Mouse (Mus musculus) urinary bladder, postnatal 10 days (tissue): ENCODE results near the gene Mpnd.

Experiments
- DNase-seq: peaks from one replicate; pipeline ENCODE4 v3.0.0; 2022; ENCODE audit warnings: low spot score

Gene Mpnd

GRCm38 (mm10) chr17:55986030-55986961 lies 19.2 kb upstream of the Mpnd start, which contains the start of gene Fsd1:
Fsd1 (plus strand) TSS chr17:55986509.
- DNase-seq = no peak

GRCm38 (mm10) chr17:55990278-55990898 lies 15.1 kb upstream of the Mpnd start:
- DNase-seq = no peak

- DNase-seq = no peak
Measured at GRCm38 (mm10) chr17:55996007-55996406, 9.5 kb upstream of the Mpnd start.

GRCm38 (mm10) chr17:55999794-56000499 lies 5.6 kb upstream of the Mpnd start:
- no peak for DNase-seq

GRCm38 (mm10) chr17:56003000-56003399 lies 2.5 kb upstream of the Mpnd start:
- DNase-seq = no peak

- no peak for DNase-seq
Measured at GRCm38 (mm10) chr17:56006956-56007355, 1.4 kb downstream of the Mpnd start.

GRCm38 (mm10) chr17:56007444-56008355 lies 2.2 kb downstream of the Mpnd start:
- DNase-seq = no peak

- peak; percentile 66 for DNase-seq
Measured at GRCm38 (mm10) chr17:56008356-56009087, 3.0 kb downstream of the Mpnd start.

- peak; percentile 63 for DNase-seq
Measured at GRCm38 (mm10) chr17:56009088-56009961, 3.8 kb downstream of the Mpnd start.

GRCm38 (mm10) chr17:56009962-56010240 lies 4.4 kb downstream of the Mpnd start:
- DNase-seq = no peak

- no peak for DNase-seq
Measured at GRCm38 (mm10) chr17:56010255-56010654, 4.7 kb downstream of the Mpnd start.

GRCm38 (mm10) chr17:56010681-56011080 lies 5.2 kb downstream of the Mpnd start:
- no peak for DNase-seq

GRCm38 (mm10) chr17:56011441-56011840 lies 5.9 kb downstream of the Mpnd start:
- no peak for DNase-seq

- DNase-seq = no peak
Measured at GRCm38 (mm10) chr17:56015293-56015692, 9.8 kb downstream of the Mpnd start.

- DNase-seq = no peak
Measured at GRCm38 (mm10) chr17:56016382-56016781, 10.9 kb downstream of the Mpnd start.

GRCm38 (mm10) chr17:56016793-56017785 lies 11.6 kb downstream of the Mpnd start:
- DNase-seq = no peak

- no peak for DNase-seq
Measured at GRCm38 (mm10) chr17:56017848-56018247, 12.3 kb downstream of the Mpnd start.

GRCm38 (mm10) chr17:56018347-56019131 lies 13.0 kb downstream of the Mpnd start:
- no peak for DNase-seq
